Mouse (Mus musculus): ENCODE measurements around the gene Lrguk. TPM values are rescaled to one million over a fixed set of nuclear protein-coding genes. Genes with fewer than 3 reads are reported as not detected.
A peak's percentile ranks its signal among the peaks of the same experiment; 100 is the strongest.

Lrguk gene
- total and polyA plus RNA-seq, 2 experiments from 2014 or later = 0.99 to 1.2 TPM

- no peak for TF ChIP-seq CTCF (IDR thresholded peaks at IDR 0.05; ENCODE audit: low read depth)
- H3K27me3 ChIP-seq (ENCODE audit: insufficient read depth, low read length) = no peaks in the 10 kb centered on the region
- 92% methylated on average over 3 of the region's 3 CpGs for WGBS
Measured at GRCm38 (mm10) chr6:34138366-34138765, 109.1 kb downstream of the Lrguk start.

DNA sequence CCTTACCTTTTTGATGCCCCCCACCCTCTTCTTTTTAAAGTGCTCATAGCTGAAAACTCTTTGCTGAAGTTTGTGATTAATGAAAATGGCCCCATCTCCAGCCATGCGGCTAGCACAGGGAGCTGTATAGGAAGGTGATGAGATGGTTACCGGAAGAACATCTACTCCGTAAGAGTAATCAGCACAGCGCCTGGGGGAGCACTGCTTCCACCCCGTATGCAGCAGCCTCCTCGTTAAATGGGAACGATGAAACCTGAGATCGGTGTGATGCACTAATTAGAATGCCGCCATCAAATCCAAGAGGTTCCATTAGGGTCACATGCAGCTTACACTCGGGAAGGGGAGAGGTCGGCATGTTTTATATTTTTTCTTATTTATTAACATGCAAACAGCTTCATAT, 113.7 kb downstream of the Lrguk start:
- TF ChIP-seq CTCF (IDR thresholded peaks at IDR 0.05; ENCODE audit: low read depth) = no peak

More at GRCm38 (mm10) chr6:34138366-34138765, 109.1 kb downstream of the Lrguk start:
- Histone ChIP-seq H3K9me3 (ENCODE audit: low read length) (no peaks in the 10 kb centered on the region), H3K4me3 (ENCODE audit: low read length) (no peak overlapping the region), H3K27ac (no peak overlapping the region), H3K36me3 (ENCODE audit: insufficient read depth, low read length) (no peaks in the 10 kb centered on the region), H3K4me2 (ENCODE audit: low read depth, low read length) (no peak overlapping the region), H3K9ac (replicated peaks; ENCODE audit: low read length) (no peak overlapping the region), H3K4me1 (ENCODE audit: insufficient read depth, low read length) (no peaks in the 10 kb centered on the region)
- DNase-seq (ENCODE audit: low spot score) (no peak), ATAC-seq (no peak)

GRCm38 (mm10) chr6:34146042-34146441, 116.8 kb downstream of the Lrguk start:
- Histone ChIP-seq H3K9me3 (ENCODE audit: low read length) (no peaks in the 10 kb centered on the region), H3K27me3 (ENCODE audit: insufficient read depth, low read length) (no peaks in the 10 kb centered on the region), H3K36me3 (ENCODE audit: insufficient read depth, low read length) (no peaks in the 10 kb centered on the region), H3K27ac (no peak overlapping the region), H3K4me2 (ENCODE audit: low read depth, low read length) (no peak overlapping the region), H3K4me3 (ENCODE audit: low read length) (no peak overlapping the region), H3K9ac (replicated peaks; ENCODE audit: low read length) (no peak overlapping the region), H3K4me1 (ENCODE audit: insufficient read depth, low read length) (no peaks in the 10 kb centered on the region)
- DNase-seq (ENCODE audit: low spot score) (no peak), ATAC-seq (no peak)
- no peak for TF ChIP-seq CTCF (IDR thresholded peaks at IDR 0.05; ENCODE audit: low read depth)
- 80% methylated on average over 6 of the region's 6 CpGs for WGBS

More for the DNA sequence above, 113.7 kb downstream of the Lrguk start:
- WGBS = 69% methylated on average over 11 of the region's 11 CpGs
- no peak overlapping the region for H3K9ac ChIP-seq (replicated peaks; ENCODE audit: low read length)
- DNase-seq (ENCODE audit: low spot score) (peak; percentile 22), ATAC-seq (no peak)
- H3K4me2 ChIP-seq (ENCODE audit: low read depth, low read length) = no peak overlapping the region
- H3K4me1 ChIP-seq (ENCODE audit: insufficient read depth, low read length) = no peaks in the 10 kb centered on the region
- H3K27me3 ChIP-seq (ENCODE audit: insufficient read depth, low read length) = no peaks in the 10 kb centered on the region
- H3K9me3 ChIP-seq (ENCODE audit: low read length) = no peaks in the 10 kb centered on the region
- no peak overlapping the region for H3K4me3 ChIP-seq (ENCODE audit: low read length)
- no peak overlapping the region for H3K27ac ChIP-seq
- H3K36me3 ChIP-seq (ENCODE audit: insufficient read depth, low read length) = no peaks in the 10 kb centered on the region

DNA sequence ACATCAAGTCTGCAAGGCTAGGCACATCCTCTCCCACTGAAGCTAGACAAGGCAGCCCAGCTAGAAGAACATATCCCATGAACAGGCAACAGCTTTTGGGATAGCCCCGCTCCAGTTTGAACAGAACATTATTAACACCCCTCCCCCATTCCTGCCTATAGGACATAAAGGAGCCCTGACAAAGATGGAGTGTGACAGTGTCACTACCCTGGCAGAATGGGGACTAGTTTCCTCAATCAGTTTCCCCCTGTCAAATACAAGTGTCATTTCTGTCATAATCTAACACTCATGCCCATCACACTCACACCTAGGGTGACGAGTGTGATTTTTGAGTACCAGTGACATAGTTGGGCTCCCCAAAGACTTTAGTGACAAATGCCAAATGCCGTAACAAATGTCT, 118.8 kb downstream of the Lrguk start:
- DNase-seq (ENCODE audit: low spot score) (no peak), ATAC-seq (no peak)
- no peaks in the 10 kb centered on the region for H3K27me3 ChIP-seq (ENCODE audit: insufficient read depth, low read length)

DNA sequence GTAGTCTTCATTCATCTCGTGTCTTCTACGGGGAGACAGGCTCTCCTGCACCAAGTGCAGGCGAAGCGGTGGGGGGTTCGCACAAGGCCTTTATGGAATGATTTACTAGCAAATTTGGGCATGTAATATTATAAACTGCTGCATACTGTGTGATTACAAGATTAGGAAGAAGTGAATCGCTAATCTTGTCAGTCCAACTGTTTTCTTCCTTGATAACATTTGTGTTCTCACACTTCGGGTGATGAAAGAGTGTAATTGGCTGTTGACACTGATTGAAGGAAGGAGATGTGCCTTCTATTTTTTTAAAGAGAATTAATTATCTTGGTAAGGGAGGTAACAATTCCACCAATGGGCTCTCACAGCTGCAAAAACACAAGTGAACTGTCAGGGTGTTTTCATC, 119.4 kb downstream of the Lrguk start:
- peaks cover 4% of the 10 kb centered on the region; the same call in 1 of the 2 replicates for H3K4me1 ChIP-seq (ENCODE audit: insufficient read depth, low read length)
- H3K4me2 ChIP-seq (ENCODE audit: low read depth, low read length) = no peak overlapping the region
- TF ChIP-seq CTCF (IDR thresholded peaks at IDR 0.05; ENCODE audit: low read depth) = no peak
- no peak overlapping the region for H3K9ac ChIP-seq (replicated peaks; ENCODE audit: low read length)
- no peak overlapping the region for H3K27ac ChIP-seq
- H3K9me3 ChIP-seq (ENCODE audit: low read length) = no peaks in the 10 kb centered on the region
- H3K27me3 ChIP-seq (ENCODE audit: insufficient read depth, low read length) = no peaks in the 10 kb centered on the region
- no peaks in the 10 kb centered on the region for H3K36me3 ChIP-seq (ENCODE audit: insufficient read depth, low read length)
- DNase-seq (ENCODE audit: low spot score) (no peak), ATAC-seq (no peak)
- 69% methylated on average over 7 of the region's 7 CpGs for WGBS
- H3K4me3 ChIP-seq (ENCODE audit: low read length) = no peak overlapping the region

More for the DNA sequence above, 118.8 kb downstream of the Lrguk start:
- H3K9me3 ChIP-seq (ENCODE audit: low read length) = no peaks in the 10 kb centered on the region
- H3K9ac ChIP-seq (replicated peaks; ENCODE audit: low read length) = no peak overlapping the region
- no peak overlapping the region for H3K27ac ChIP-seq
- no peak overlapping the region for H3K4me2 ChIP-seq (ENCODE audit: low read depth, low read length)
- no peaks in the 10 kb centered on the region for H3K36me3 ChIP-seq (ENCODE audit: insufficient read depth, low read length)
- 83% methylated on average over 3 of the region's 3 CpGs for WGBS
- TF ChIP-seq CTCF (IDR thresholded peaks at IDR 0.05; ENCODE audit: low read depth) = no peak
- no peak overlapping the region for H3K4me3 ChIP-seq (ENCODE audit: low read length)
- H3K4me1 ChIP-seq (ENCODE audit: insufficient read depth, low read length) = 0 out of 2 replicates have a peak, but pooled peaks cover 1% of the 10 kb centered on the region

- Histone ChIP-seq H3K9ac (replicated peaks; ENCODE audit: low read length) (no peak overlapping the region), H3K27me3 (ENCODE audit: insufficient read depth, low read length) (no peaks in the 10 kb centered on the region), H3K4me2 (ENCODE audit: low read depth, low read length) (no peak overlapping the region), H3K4me1 (ENCODE audit: insufficient read depth, low read length) (peaks cover 8% of the 10 kb centered on the region; the same call in 1 of the 2 replicates), H3K4me3 (ENCODE audit: low read length) (no peak overlapping the region), H3K27ac (no peak overlapping the region), H3K36me3 (ENCODE audit: insufficient read depth, low read length) (no peaks in the 10 kb centered on the region), H3K9me3 (ENCODE audit: low read length) (no peaks in the 10 kb centered on the region)
- ATAC-seq (no peak), DNase-seq (ENCODE audit: low spot score) (no peak)
- no peak for TF ChIP-seq CTCF (IDR thresholded peaks at IDR 0.05; ENCODE audit: low read depth)
- WGBS = 86% methylated on average over 9 of the region's 9 CpGs
Measured at GRCm38 (mm10) chr6:34149066-34149465, 119.8 kb downstream of the Lrguk start.

DNA sequence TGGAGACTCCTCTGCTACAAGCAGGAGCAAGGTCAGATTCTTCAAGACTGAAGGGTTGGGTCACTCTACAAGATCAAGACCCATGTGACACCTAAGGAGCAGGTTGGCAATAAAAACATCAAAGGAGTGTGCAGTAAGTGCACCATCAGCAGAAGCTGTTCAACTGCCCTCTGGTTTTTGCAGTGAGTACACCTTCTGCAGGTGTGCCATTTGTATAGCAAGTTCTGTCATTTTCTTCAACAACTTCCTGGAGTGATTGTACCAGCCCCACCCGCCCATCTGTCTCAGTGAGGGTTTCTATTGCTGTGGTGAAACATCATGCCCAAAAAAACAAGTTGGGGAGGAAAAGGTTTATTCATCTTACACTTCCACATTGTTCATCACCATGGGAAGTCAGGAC, 120.6 kb downstream of the Lrguk start:
- no peak overlapping the region for H3K4me2 ChIP-seq (ENCODE audit: low read depth, low read length)
- no peak overlapping the region for H3K27ac ChIP-seq
- DNase-seq (ENCODE audit: low spot score) = no peak
- H3K36me3 ChIP-seq (ENCODE audit: insufficient read depth, low read length) = no peaks in the 10 kb centered on the region
- H3K9ac ChIP-seq (replicated peaks; ENCODE audit: low read length) = no peak overlapping the region
- 77% methylated on average over 1 of the region's 1 CpGs for WGBS
- TF ChIP-seq CTCF (IDR thresholded peaks at IDR 0.05; ENCODE audit: low read depth) = no peak
- ATAC-seq = no peak
- peaks cover 10% of the 10 kb centered on the region; the same call in 1 of the 2 replicates for H3K4me1 ChIP-seq (ENCODE audit: insufficient read depth, low read length)
- H3K4me3 ChIP-seq (ENCODE audit: low read length) = no peak overlapping the region
- no peaks in the 10 kb centered on the region for H3K27me3 ChIP-seq (ENCODE audit: insufficient read depth, low read length)
- H3K9me3 ChIP-seq (ENCODE audit: low read length) = no peaks in the 10 kb centered on the region
